Mouse (Mus musculus): ENCODE data around the gene Tmem30b. TPM values are rescaled to one million over a fixed set of nuclear protein-coding genes. Genes with fewer than 3 reads are reported as not detected.

Tmem30b gene
- polyA plus RNA-seq, 1 experiment, result 0.10 TPM

- no peak for DNase-seq (ENCODE audit: extremely low spot score in 1 of 2, low spot score in 1 of 2)
These were observed 24.9 kb downstream of the Tmem30b start for GRCm38 (mm10) chr12:73521238-73521841.

- no peak for DNase-seq (ENCODE audit: extremely low spot score in 1 of 2, low spot score in 1 of 2)
These were observed 28.4 kb downstream of the Tmem30b start for GRCm38 (mm10) chr12:73517768-73518167.

GRCm38 (mm10) chr12:73517022-73517709, 29.0 kb downstream of the Tmem30b start:
- DNase-seq (ENCODE audit: extremely low spot score in 1 of 2, low spot score in 1 of 2), result peak; percentile 30 to 90

GRCm38 (mm10) chr12:73516516-73516915, 29.7 kb downstream of the Tmem30b start:
- no peak for DNase-seq (ENCODE audit: extremely low spot score in 1 of 2, low spot score in 1 of 2)

GRCm38 (mm10) chr12:73514722-73515121, 31.5 kb downstream of the Tmem30b start:
- no peak for DNase-seq (ENCODE audit: extremely low spot score in 1 of 2, low spot score in 1 of 2)

- DNase-seq (ENCODE audit: extremely low spot score in 1 of 2, low spot score in 1 of 2), result no peak
These were observed 32.2 kb downstream of the Tmem30b start for GRCm38 (mm10) chr12:73513958-73514357.

GRCm38 (mm10) chr12:73511467-73512047, 34.6 kb downstream of the Tmem30b start:
- no peak for DNase-seq (ENCODE audit: extremely low spot score in 1 of 2, low spot score in 1 of 2)

- peak in 1 of 2 experiments; percentile 59 for DNase-seq (ENCODE audit: extremely low spot score in 1 of 2, low spot score in 1 of 2)
These were observed 39.1 kb downstream of the Tmem30b start for GRCm38 (mm10) chr12:73507105-73507504.

GRCm38 (mm10) chr12:73506648-73507047, 39.5 kb downstream of the Tmem30b start:
- DNase-seq (ENCODE audit: extremely low spot score in 1 of 2, low spot score in 1 of 2), result no peak

GRCm38 (mm10) chr12:73500689-73501326, 45.4 kb downstream of the Tmem30b start:
- DNase-seq (ENCODE audit: extremely low spot score in 1 of 2, low spot score in 1 of 2), result peak; percentile 22 to 54

GRCm38 (mm10) chr12:73495172-73495571, 51.0 kb downstream of the Tmem30b start:
- no peak for DNase-seq (ENCODE audit: extremely low spot score in 1 of 2, low spot score in 1 of 2)

GRCm38 (mm10) chr12:73493929-73494530, 52.2 kb downstream of the Tmem30b start:
- DNase-seq (ENCODE audit: extremely low spot score in 1 of 2, low spot score in 1 of 2), result no peak

Other genes starting within 250 kb of the Tmem30b start
- 2.8 and 3.1 TPM in 2 replicates for gene Prkch, start 38.4 kb upstream of the Tmem30b start, polyA plus RNA-seq (2012; rRNA removed)

All from frontal cortex, adult 2 months (tissue).